Mouse (Mus musculus): ENCODE measurements around the gene Stk38l.

GRCm38 (mm10) chr6:146686463-146687196 lies 38.2 kb upstream of the Stk38l start:
- TF ChIP-seq GATA1 (IDR thresholded peaks at IDR 0.05; ENCODE audit: borderline replicate concordance, low read length) (no peak; the same call in 2 of the 3 replicates), FLI1 (IDR thresholded peaks at IDR 0.05; ENCODE audit: low read length) (no peak)
